Mouse (Mus musculus) adrenal gland, postnatal 10 days (tissue): ENCODE measurements around the gene Oas1d. TPM values are rescaled to one million over a fixed set of nuclear protein-coding genes. Genes with fewer than 3 reads are reported as not detected.
"Not testable (repeated sequence)": the region's sequence is repeated elsewhere in the genome, so short reads cannot be mapped to it uniquely, and the experiment has no call there.

Experiments
- DNase-seq: peaks from one replicate; pipeline ENCODE4 v3.0.0; 2021; ENCODE audit warnings: mixed read lengths
- long read RNA-seq, 2 experiments: library from polyadenylated mRNA; stranded (forward); transcript quantifications; one replicate each; pipeline ENCODE4 v2.0.0; 2021
- total RNA-seq, 2 experiments: library from RNA; stranded (reverse); gene quantifications; 2 replicates each; pipeline ENCODE4 v1.2.3; 2021

The Oas1d gene
- under 1 TPM in 1 of 2 experiments, not detected in 1; 0.18 TPM for total RNA-seq
- long read RNA-seq, experiment 1 = 0 reads
- long read RNA-seq, experiment 2, partial matches to known transcripts = 0 of 1 reads
- long read RNA-seq, experiment 2, other reads (novel, unspliced or antisense) = 1 of 1 reads

DNA sequence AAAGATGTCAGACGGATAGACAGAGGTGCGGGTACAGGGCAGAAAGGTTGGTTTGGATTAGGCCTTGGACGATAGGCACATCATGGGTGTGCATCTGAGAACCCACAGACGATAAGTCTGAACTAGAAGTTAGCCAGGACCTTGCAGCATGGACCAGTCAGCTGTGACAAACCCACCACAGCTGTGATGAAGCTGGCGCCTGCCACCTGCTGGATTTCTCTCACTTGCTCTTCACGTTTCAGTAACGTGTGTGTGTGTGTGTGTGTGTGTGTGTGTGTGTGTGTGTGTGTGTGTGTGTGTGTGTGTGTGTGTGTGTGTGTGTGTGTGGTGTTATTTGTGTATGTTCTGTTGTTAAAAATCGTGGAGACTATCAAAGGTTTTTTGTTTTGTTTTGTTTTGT, at the start of gene Oas1d:
TSS of gene Oas1d (plus strand) at position 333 of the 400 bp plus-strand sequence.
- DNase-seq = not testable (repeated sequence)

DNA sequence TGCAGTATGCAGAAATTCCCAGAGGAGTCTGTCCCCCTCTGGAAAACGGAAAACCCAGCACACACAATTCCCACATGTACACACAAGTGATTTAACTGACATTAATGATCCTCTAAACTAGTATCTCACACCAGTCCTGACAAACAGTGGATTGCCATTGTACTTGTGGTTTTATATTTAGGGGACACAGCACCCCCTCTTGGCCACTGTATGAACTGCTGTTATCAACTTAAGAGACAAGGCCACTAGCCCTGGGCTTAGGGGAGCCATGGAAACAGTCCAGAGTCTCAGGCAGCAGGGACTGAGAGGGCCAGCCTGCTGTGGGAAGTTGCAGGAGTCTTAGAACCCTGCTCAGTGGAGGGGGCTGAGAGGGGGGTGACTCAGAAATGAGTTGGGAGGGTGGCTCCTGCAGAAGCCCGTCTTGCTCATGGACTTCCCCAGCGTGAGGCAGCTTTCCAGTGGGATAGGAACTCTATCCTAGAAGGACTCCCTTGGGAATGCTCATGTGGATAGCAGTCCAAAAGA, 48.9 kb upstream of the Oas1d start:
- DNase-seq = no peak

DNA sequence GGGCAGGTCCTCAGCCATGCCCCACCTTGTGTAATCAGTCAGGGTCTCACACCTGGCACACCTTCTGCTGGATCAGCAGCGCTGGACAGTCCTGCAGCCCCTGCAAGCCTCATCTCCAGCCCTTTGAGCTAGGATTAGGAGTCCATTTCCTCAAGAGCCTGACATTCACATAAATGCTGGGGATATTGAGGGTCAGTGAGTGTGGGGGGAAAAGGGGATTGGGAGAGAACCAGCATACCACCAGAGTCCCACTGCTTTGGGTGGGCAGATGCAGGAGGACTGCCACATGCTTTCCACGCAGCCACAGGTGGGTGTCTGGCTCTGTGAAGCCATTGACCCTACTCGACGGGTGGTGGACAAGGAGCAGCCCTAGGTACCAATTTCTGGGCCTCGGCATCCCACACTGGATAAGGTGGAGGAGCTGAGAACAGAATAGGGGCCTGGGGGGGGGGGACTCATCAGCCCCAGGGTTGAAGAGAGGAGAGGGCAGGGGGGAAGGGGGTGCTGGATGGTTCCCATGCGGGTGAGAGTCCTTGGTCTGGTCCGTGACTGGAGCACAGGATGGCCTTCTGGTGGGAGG, 44.8 kb upstream of the Oas1d start:
- DNase-seq = no peak

DNA sequence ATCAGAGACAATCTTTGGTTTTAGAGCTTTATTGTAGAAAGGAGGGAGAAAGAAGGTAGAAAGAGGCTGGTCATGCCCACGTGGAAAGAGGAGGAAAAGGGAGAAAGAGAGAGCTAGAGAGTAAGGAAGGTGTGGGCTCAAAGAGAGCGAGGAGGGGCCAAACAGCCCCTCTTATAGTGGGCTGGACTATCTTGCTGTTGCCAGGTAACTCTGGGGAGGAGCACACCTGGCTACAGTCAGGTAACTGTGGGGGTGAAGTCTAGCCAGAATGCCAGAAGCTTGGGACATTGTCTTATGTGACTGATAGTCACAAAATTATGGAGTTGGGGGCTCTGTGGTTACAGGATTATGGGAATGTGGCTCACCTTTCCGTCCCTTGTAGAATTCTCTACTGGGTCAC, 44.3 kb upstream of the Oas1d start:
- DNase-seq = no peak

DNA sequence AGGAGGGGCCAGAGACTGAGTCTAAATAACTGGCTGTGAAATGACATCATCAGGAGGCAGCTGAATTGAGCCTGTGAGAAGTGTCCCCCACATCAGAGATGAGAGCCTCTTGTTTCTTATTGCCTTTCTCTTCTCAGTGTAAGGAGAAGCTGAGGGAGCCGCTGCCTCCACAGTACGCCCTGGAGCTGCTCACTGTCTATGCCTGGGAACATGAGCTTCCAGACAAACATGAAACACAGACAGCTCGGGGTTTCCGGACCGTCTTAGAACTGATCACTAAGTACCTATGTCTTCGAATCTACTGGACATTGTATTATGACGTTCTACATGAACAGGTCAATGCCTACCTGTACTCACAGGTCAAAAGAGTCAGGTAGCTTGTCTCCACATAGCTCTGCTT, 43.6 kb upstream of the Oas1d start:
- DNase-seq = no peak

DNA sequence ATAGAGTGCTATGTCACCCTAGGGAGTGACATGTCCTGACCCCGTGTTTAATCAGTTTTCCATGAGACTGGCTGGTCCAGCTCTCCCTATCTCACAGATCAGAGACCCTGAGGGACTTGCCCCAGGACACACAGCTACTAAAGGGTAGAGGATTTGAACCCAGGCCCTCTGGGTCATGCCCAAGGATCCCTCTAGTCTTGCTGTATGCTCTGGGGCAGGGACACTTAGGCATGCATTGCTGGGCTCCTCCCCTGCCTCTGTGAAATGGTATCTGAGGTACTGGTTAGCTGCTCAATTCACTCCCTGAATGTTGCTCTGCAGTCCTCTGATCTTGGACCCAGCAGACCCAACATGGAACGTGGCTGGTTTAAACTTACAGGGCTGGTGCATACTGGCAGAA, 42.9 kb upstream of the Oas1d start:
- no peak for DNase-seq

DNA sequence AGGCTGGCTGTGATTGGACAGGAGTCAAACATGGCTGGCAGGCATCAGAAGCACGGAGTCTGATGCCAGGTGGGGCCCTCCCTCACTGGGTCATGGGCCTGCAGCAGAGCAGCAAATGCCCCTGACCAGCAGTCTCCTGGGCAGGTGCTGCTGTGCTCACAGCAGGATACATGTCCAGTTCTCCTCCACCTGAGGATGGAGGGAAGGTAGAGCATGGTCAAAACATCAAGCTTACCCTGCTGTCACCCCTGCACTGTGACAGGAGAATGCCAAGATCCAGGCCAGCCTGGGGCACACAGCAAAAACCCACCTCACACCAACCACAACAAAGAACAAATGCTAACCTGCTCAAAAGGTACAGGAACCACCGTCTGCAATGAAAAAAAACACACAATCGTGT, 37.5 kb upstream of the Oas1d start:
- not testable (repeated sequence) for DNase-seq

DNA sequence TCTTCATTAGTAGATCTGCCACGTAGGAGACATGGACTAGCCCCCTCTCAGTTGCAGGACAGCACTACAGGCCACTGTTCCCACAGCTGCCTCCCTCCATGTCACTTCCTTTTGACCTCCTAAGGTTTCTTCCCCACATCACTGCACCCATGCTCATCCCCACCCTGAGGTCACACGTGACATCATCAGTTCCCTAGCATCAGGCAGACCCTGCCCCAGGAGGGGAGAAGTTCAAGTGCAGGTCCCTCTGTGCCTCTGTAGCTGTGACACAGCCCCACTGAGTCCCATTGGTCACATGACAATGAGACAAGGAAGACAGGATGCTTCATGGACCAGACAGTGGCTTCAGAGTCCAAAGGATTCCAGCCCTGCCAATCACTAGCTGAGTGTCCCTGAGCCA, 36.9 kb upstream of the Oas1d start:
- not testable (repeated sequence) for DNase-seq

DNA sequence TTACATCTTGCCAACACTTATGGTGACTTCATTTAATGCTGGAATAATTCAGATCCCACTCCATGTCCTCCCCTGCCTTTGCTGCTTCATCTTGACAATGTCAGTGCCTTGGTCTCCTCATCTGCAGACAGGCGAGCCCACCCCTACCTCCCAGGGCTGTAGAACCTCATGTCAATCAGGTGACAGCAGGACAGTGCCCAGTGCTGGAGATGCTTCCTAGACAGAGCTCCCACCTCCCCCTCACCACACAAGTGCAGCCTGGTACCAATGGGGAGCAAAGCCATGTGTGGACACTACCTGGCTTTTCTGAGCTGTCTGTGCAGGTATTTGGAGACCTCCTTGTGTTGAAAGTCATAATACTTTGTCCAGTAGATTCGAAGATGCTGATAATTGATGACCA, 35.5 kb upstream of the Oas1d start:
- not testable (repeated sequence) for DNase-seq

DNA sequence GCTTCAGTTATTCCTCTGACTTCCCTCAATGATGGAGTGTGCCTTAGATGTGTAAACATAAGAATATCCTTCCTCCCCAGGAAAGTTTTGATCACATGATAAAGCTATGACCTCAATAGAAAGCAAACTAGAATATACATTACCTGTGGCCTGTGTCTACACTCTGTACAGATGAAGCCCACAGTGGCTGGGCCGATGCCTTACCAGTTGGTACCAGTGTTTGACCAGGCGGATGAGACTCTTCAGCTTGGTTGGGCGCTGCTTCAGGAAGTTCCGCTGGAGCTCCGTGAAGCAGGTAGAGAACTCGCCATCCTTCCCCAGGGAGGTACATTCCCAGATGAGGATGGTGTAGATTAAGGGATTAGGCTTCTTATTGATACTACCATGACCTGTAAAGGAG, 32.7 kb upstream of the Oas1d start:
- DNase-seq = not testable (repeated sequence)

DNA sequence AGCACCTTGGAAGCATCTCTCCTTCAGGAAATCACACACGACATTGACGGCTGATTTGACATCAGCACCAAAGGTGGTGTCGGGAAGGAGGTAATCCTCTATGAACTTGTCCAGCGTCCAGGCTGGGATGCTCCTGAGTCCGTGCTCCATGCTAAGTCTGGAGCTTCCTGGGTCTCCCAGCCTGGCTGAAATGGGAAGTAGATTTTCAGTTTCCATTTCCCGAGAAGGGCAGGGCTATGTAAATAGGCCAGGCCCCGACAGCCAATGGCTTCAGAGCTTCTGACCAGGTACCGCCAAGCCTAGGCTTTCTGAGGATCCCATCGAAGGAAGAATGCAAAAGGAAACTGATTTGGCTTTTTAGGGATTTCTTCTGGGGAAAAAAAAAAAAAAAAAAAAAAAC, 26.9 kb upstream of the Oas1d start, which contains the start of gene Oas1g:
TSS of gene Oas1g (minus strand) at position 201 of the 400 bp plus-strand sequence.
- not testable (repeated sequence) for DNase-seq

DNA sequence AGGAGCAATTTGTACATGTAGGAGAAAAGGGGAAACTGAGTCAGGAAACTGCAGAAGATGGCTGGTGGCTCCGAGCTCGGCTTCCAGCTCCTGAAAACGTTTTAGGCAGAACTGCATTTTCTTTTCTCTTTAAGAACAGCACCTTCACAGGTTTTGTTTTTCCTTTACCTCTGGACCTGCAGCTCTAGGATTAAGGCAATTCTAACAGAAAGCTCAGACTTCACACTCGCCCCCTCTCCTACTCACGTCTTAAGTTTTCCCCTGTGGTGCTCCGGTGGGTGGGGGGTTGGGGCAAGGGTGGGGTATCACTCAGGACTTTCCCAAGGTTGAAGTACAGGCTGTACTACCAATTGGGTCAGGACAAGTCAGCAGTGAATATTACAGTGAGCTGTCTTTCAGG, 26.5 kb upstream of the Oas1d start:
- DNase-seq = no peak

DNA sequence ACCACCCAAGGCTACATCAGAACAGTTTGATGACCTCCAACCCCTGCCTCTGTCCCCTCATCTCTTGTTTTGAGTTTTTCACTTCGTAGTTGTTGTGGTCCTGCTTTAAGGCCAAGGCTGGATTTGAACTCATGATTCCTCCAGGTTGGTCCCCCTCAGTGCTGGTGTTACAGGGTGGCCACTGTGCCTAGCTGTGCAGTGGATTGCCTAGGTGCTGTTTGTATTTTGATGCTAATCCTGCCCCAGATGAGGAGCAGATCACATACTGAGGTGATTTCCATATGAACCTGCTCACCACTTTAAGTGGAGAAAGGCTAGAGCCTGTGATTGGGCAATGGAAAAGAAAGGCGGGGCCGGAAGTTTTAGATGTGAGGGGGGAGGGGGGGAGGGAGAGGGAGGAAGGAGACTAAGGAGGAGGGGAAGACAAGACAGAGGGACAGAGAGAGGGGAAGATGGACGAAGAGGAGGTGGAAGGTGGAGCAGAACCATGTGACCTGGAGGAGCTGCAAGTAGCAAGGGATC, 26.0 kb upstream of the Oas1d start:
- DNase-seq = not testable (repeated sequence)

DNA sequence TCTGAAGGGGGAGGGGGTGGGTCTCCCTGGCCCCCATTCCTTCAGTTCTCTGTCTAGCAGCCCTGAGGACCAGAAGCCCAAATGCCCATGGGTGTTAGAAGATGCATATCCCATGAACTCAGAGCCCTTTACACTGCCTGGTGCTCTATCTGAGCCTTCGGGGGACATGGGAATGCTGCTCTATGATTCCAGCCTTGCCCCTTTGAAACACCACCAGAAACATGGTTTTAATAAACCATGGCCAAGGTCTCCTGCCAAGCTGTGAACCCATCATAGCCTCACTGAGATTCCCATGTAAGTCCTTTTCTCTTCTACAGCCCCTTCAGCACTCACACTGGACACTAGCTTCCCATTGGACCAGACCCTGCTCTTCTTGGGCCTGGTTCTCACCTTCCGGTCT, 24.3 kb upstream of the Oas1d start:
- no peak for DNase-seq

DNA sequence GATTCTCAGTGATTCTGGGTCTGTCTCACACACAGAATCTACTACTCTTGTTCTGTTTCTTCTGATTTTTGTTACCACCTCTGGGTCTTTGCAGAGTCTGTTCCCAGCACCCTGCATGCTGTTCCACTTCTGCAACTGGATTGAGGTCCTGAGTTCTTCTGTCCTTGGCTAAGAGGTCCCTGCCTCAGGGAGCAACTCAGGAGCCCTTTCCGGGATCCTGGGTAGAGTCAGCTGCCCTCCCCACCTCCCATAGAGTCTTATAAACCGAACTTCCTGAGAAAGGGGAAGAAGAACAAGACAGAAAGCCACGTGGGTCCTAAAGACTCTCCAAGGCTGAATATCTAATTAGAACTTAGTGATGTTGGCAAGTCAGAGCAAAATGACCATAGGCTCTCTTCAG, 23.3 kb upstream of the Oas1d start:
- no peak for DNase-seq

DNA sequence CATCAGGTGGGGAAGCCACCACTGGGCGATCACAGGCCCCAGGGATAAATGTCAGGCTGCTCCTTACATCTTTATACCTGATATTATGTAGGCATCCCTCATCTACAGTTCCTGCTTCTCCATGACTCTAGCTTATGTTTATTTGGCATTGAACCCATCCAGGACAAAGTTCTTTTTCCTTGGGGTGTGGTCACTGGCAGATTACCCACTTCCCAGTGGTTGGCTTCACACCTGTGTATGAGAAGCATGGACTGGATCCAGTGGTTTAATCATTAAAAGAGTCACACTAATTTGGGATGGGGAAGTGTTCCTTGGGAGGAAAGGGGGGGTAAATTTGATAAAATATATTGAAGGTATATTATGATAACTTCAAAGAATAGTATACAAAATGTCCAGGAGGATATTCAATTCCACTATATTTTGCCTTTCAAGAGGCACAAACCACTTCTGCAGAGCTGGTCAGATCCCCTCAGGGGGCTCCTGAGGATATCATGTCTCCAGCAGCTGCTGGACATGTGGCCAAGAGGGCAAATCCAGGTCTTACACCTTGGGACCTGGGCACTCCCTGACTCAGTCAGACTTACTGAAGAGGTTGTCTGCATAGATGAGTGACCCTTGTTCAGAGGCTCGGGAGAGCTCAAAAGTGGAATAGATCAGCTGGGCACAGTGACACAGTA, 22.6 kb upstream of the Oas1d start:
- not testable (repeated sequence) for DNase-seq

DNA sequence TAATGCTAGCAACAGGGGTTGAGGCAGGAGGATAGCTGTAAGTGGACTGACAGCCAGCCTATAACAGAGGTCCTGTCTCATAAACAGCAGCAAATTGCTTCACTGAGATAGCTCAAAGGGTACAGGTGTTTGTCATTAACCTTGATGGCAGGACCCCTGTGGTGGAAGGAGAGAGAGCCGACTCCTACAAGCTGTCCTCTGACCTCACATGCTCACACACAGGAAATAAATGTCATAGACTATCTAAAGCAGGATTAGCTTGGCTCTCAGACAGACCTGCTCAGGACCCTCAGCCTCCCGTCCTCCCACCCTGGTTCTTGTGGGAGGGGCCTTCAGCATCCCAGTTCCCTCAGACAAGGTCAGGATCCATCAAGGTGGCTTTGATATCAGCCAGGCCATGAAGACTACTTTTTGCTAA, 22.1 kb upstream of the Oas1d start:
- no peak for DNase-seq

DNA sequence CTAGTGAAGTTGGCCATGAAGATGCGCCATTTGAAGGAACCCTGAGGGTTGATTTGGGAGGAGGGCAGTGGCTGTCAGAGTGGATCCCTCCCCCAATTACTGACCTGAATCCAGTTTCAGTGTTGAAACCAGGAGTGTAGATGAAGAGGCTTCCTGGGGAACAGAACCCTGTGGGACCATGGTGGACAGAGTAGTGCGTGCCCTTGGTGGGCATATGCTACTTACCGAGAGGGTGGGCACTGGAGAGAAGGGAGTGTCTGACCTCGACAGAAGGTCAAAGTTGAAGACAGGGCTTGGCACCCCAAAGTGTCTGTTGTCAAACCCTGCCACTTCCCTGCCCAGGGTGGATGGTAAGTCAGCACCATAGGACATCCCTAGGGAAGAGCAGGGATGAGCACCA, 20.5 kb upstream of the Oas1d start:
- not testable (repeated sequence) for DNase-seq

DNA sequence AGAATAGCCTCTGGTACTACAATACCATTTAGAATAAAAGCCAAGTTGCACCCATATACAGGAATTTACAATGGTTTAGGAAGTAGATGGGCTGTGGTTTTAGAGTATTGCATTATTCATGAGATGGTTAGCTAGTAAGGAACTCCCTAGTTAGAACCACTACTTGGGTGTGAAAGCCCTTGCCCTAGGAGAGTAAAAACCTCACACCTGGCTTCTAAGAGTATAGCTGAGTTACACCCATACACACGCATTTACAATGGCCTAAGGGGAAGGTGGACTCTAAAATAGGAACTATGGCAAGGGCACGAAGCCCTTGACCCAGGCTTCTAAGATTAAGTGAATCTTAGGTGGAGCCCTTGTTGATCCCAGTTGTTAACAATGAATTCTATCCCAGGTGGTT, 19.6 kb upstream of the Oas1d start:
- DNase-seq = not testable (repeated sequence)

DNA sequence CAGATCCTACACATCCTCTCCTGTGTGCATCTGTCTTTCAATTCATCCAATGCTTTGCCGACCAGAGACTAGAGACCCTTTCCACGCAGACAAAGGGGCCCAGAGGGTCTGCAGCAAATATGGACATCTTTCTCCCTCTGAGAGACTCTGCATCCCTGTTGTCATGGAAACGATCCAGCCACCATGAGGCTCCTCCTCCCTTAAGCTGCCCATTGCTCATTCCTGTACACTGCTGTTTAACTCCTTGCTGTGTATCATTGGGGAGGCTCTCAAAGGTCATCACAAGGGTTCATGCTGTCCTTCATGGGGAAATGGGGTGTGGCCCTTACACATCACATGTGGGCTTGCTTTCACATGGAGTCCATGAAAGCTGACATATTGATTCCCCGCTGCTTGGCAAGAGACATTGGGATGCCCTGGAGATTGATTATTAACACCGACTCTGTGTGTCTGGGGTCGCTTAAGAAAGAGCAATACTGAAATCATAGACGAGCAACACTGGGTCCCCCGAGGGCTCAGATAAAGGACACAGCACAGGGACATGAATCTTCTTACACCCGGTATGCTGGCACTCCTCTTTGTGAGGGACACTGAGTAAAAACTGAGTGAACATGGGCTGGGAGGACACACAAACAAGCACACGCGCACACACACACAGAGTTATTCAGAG, 19.0 kb upstream of the Oas1d start:
- no peak for DNase-seq

DNA sequence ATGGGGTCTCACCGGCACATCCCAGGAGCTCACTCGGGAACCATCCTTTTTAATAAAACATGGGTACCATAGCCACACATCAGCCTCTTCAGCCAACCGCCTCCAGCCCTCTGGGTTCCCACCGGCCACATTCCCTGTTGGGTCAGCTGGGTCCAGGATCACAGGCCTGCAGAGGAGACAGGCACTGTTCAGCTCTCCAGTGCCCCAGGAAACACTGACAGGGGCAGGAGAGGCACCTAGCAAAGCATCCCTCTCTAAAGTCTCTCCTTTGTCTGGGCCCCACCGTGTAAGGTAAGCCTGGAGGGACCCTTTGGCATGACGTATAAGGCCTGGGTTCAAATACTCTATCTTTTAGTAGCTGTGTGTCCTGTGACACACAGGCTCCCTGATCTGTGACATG, 16.0 kb upstream of the Oas1d start:
- DNase-seq = no peak

DNA sequence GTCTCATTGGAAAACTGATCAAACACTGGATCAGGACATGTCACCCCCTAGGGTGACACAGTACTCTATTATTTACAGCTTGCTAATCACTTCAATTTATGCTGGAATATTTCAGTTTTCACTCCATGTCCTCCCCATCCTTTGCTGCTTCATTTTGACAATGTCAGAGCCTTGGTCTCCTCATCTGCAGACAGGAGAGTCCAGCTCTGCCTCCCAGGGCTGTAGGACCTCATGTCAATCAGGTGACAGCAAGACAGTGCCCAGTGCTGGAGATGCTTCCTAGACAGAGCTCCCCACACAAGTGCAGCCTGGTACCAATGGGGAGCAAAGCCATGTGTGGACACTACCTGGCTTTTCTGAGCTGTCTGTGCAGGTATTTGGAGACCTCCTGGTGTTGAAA, 15.6 kb upstream of the Oas1d start:
- no peak for DNase-seq

DNA sequence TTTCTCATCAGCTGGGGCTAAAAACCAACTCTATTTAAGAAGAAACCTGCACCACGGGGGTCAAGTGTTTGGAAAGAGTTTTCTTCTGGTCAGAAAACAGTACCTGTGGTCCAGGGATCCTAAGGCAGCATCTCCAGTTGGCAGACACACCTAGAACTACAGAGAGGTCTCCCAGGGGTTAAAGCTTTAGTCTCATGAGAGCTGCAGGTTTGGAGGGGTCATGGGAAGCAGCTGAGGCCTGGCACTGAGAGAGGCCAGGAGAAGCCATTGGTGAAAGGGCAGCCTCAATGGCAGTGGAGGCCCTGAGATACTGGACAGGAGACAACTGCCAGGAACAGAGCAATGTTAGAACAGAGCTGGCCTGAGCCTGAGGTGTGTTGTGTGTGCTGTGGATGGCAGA, 13.7 kb upstream of the Oas1d start:
- DNase-seq = no peak
